Mouse (Mus musculus) pancreas, adult 10 weeks (tissue): Measurements from ENCODE around the gene Mrps15. TPM values are rescaled to one million over a fixed set of nuclear protein-coding genes. Genes with fewer than 3 reads are reported as not detected.

ENCODE experiments used
- polyA plus RNA-seq: library from polyadenylated mRNA; stranded (reverse); fragments of 350-450 nt; fragmentation: Illumina TruSeq; extraction: RNeasy Lipid Tissue Mini Kit (QIAGEN cat#74804); gene quantifications from one replicate; pipeline ENCODE4 v1.2.3, GENCODE M21; 2015; ENCODE audit warnings: low read depth, low replicate concordance; ENCODE audit not compliant: insufficient read depth

The Mrps15 gene
- polyA plus RNA-seq, result 19.4 TPM

GRCm38 (mm10) chr4:126046851-126047585 is at the start of gene Mrps15:
Mrps15 (plus strand) TSS chr4:126046925.

GRCm38 (mm10) chr4:126024303-126024900 is 22.3 kb upstream of the Mrps15 start, which contains the start of gene Csf3r:
Csf3r (plus strand) TSS chr4:126024550.

GRCm38 (mm10) chr4:126058134-126058996 is 11.6 kb downstream of the Mrps15 start, which contains the start of gene Oscp1:
Oscp1 (plus strand) TSS chr4:126058565.

GRCm38 (mm10) chr4:126096464-126097111 is 49.9 kb downstream of the Mrps15 start, which contains the start of gene Lsm10:
Lsm10 (plus strand) TSS chr4:126096623.

GRCm38 (mm10) chr4:126103590-126104068 is 56.9 kb downstream of the Mrps15 start, which contains the start of gene Stk40:
Stk40 (plus strand) TSS chr4:126103957.

Other genes starting within 250 kb of the Mrps15 start
- 0.28 TPM for gene Csf3r, start 22.4 kb upstream of the Mrps15 start, polyA plus RNA-seq
- gene Oscp1, start 11.6 kb downstream of the Mrps15 start, polyA plus RNA-seq, result 17.9 TPM
- 7.9 TPM for gene Lsm10, start 49.7 kb downstream of the Mrps15 start, polyA plus RNA-seq
- gene Stk40, start 57.0 kb downstream of the Mrps15 start, polyA plus RNA-seq, result 9.7 TPM
- gene Eva1b, start 100.8 kb downstream of the Mrps15 start, polyA plus RNA-seq, result 17.3 TPM
- gene Sh3d21, start 116.6 kb downstream of the Mrps15 start, polyA plus RNA-seq, result 2.9 TPM
- 49.2 TPM for gene Thrap3, start 155.8 kb downstream of the Mrps15 start, polyA plus RNA-seq
- 12.6 TPM for gene Map7d1, start 209.4 kb downstream of the Mrps15 start, polyA plus RNA-seq
- gene Trappc3, start 215.4 kb downstream of the Mrps15 start, polyA plus RNA-seq, result 13.9 TPM
- gene Col8a2, start 239.9 kb downstream of the Mrps15 start, polyA plus RNA-seq, result 0.42 TPM